32 mouse cellular contexts compared by ENCODE assay signal in genomic region chr7:43685088-43685487, GRCm38 (mm10). TPM values are rescaled to one million over a fixed set of nuclear protein-coding genes. Genes with fewer than 3 reads are reported as not detected.
DNase-seq lines count a peak whose midpoint lies in the region; ATAC-seq and TF ChIP-seq lines count a peak whose summit lies in the region.
"Had no signal": no experiment of that assay in that cellular context is flagged by ENCODE, and none has a peak within 500 bp of the region (broad histone marks: within the 10 kb centered on the region; RNA-seq: fewer than 3 reads in every experiment).

No protein-coding gene starts in this region.

- H3K27ac ChIP-seq in gastrocnemius, adult 2 months: peak overlapping the region; percentile 46; the same call in 1 of the 2 replicates
- no peak overlapping the region for H3K27ac ChIP-seq in heart, postnatal 0 days (ENCODE audit: low read depth)
- no peak overlapping the region for H3K27ac ChIP-seq in hindbrain, embryonic 10.5 days
- H3K27ac ChIP-seq: forebrain, embryonic 13.5 days; layer of hippocampus, adult 2 months; limb, embryonic 13.5 days; liver, embryonic 12.5 days had no signal

- 44% methylated on average over 7 of the region's 7 CpGs for WGBS in heart, postnatal 0 days
- WGBS in hindbrain, embryonic 10.5 days: 79% methylated on average over 7 of the region's 7 CpGs

- H3K9me3 ChIP-seq in heart, postnatal 0 days (replicated peaks; ENCODE audit: control insufficient read depth, low read length): no peaks in the 10 kb centered on the region
- peaks cover 2% of the 10 kb centered on the region; the same call in 1 of the 2 replicates for H3K9me3 ChIP-seq in hindbrain, embryonic 10.5 days
- H3K9me3 ChIP-seq: forebrain, embryonic 13.5 days; limb, embryonic 13.5 days; liver, embryonic 12.5 days had no signal

- H3K4me2 ChIP-seq in heart, postnatal 0 days (ENCODE audit: low read depth, low read length): no peak overlapping the region
- H3K4me2 ChIP-seq: forebrain, embryonic 13.5 days; heart, embryonic 11.5 days; limb, embryonic 13.5 days; liver, embryonic 12.5 days; lung, embryonic 14.5 days had no signal

- no peak for DNase-seq in gastrocnemius, adult 2 months
- no peak for DNase-seq in gastrocnemius, postnatal 10 days
- DNase-seq in heart, postnatal 0 days (ENCODE audit: low spot score): no peak
- DNase-seq in heart, postnatal 25 days (ENCODE audit: low spot score): no peak
- DNase-seq in lung, postnatal 10 days: peak; percentile 36
- DNase-seq in hindbrain, embryonic 10.5 days (ENCODE audit: low spot score): no peak
- DNase-seq in thymus, adult 18-20 months: no peak
- DNase-seq: adrenal gland, adult 8-10 months; cerebellum, adult 8-10 months; cerebellum, postnatal 36 days; kidney, postnatal 25 days; layer of hippocampus, postnatal 36 days; lung, embryonic 14.5 days; midbrain, embryonic 14.5 days; retina, postnatal 1 day; right cerebral cortex, postnatal 25 days; spleen, adult 18-20 months had no signal

- ATAC-seq in heart, postnatal 0 days (ENCODE audit: insufficient read depth, low read depth): peak; percentile 27; the same call in 1 of the 2 replicates
- ATAC-seq in inflammation-experienced regulatory T-cells, adult 6 months: no peak
- ATAC-seq: forebrain, embryonic 13.5 days; hindbrain, embryonic 16.5 days; intestine, postnatal 0 days; liver, embryonic 12.5 days had no signal

- no peak overlapping the region for H3K9ac ChIP-seq in heart, postnatal 0 days (replicated peaks; ENCODE audit: low read depth, low read length)
- H3K9ac ChIP-seq: forebrain, embryonic 13.5 days; limb, embryonic 13.5 days; liver, embryonic 12.5 days; lung, embryonic 14.5 days had no signal

- no peak overlapping the region; the same call in 1 of the 2 replicates for H3K4me3 ChIP-seq in gastrocnemius, adult 2 months
- H3K4me3 ChIP-seq in heart, postnatal 0 days (ENCODE audit: low read depth, low read length): no peak overlapping the region
- H3K4me3 ChIP-seq in hindbrain, embryonic 10.5 days: no peak overlapping the region
- H3K4me3 ChIP-seq: forebrain, embryonic 13.5 days; layer of hippocampus, adult 2 months; limb, embryonic 13.5 days; liver, embryonic 12.5 days had no signal

- no peak for TF ChIP-seq CTCF in gastrocnemius, adult 2 months (IDR thresholded peaks at IDR 0.05)
- TF ChIP-seq CTCF in heart, postnatal 0 days (IDR thresholded peaks at IDR 0.05; ENCODE audit: low read depth): no peak

- H3K36me3 ChIP-seq in heart, postnatal 0 days (replicated peaks; ENCODE audit: control insufficient read depth, insufficient read depth, low read length): no peaks in the 10 kb centered on the region
- no peaks in the 10 kb centered on the region for H3K36me3 ChIP-seq in hindbrain, embryonic 10.5 days
- H3K36me3 ChIP-seq: limb, embryonic 13.5 days; liver, embryonic 12.5 days had no signal

- no peaks in the 10 kb centered on the region for H3K4me1 ChIP-seq in heart, postnatal 0 days (ENCODE audit: control insufficient read depth, insufficient read depth)
- H3K4me1 ChIP-seq in hindbrain, embryonic 10.5 days (replicated peaks): no peaks in the 10 kb centered on the region
- H3K4me1 ChIP-seq: forebrain, embryonic 13.5 days; limb, embryonic 13.5 days had no signal

- intact Hi-C loops in gastrocnemius, adult 2 months (cut with DNase I): no loop called here
- intact Hi-C loops in heart, postnatal 25 days (cut with DNase I): no loop called here

- H3K27me3 ChIP-seq in heart, postnatal 0 days (ENCODE audit: control insufficient read depth, insufficient read depth, low read length): no peaks in the 10 kb centered on the region
- H3K27me3 ChIP-seq in hindbrain, embryonic 10.5 days (ENCODE audit: insufficient read depth, poor library complexity, severe bottlenecking): no peaks in the 10 kb centered on the region
- H3K27me3 ChIP-seq: forebrain, embryonic 13.5 days; limb, embryonic 13.5 days; liver, embryonic 12.5 days had no signal

- no peak for TF ChIP-seq EP300 in heart, postnatal 0 days (IDR thresholded peaks at IDR 0.05; ENCODE audit: low read depth)

RNA-seq across cellular contexts. Expression of gene Klk14, which starts 5.1 kb away (rescaled TPM):
- not detected for total RNA-seq in gastrocnemius, adult 2 months (2021)
- not detected for total RNA-seq in gastrocnemius, postnatal 10 days (2021)
- total RNA-seq in heart, postnatal 0 days (2014; rRNA removed; ENCODE audit: low replicate concordance): not detected in 2 replicates
- polyA plus RNA-seq in heart, postnatal 0 days (2015; fragmentation: Nextera tagmentation; extraction: Ambion mirVana): not detected in 2 replicates
- under 1 TPM; 0.28 to 0.34 TPM for total RNA-seq in heart, postnatal 25 days (2021)
- not detected in 2 replicates for polyA plus RNA-seq in hindbrain, embryonic 10.5 days (2016; fragmentation: Nextera tagmentation; extraction: Ambion mirVana)
- not detected for polyA plus RNA-seq in inflammation-experienced regulatory T-cells, adult 6 months (2017; shearing (Covaris generic))
- total RNA-seq: adrenal gland, adult 8-10 months; hematopoietic stem cell, adult 5-6 weeks; layer of hippocampus, adult 2 months; layer of hippocampus, postnatal 36 days; left cerebral cortex, postnatal 25 days; megakaryocyte-erythroid progenitor cell, adult 5-6 weeks had no signal
- polyA plus RNA-seq: forebrain, embryonic 13.5 days; heart, embryonic 11.5 days; hindbrain, embryonic 16.5 days; kidney, embryonic 14.5 days; limb, embryonic 13.5 days; liver, embryonic 12.5 days; lung, embryonic 14.5 days; midbrain, embryonic 14.5 days; neural tube, embryonic 11.5 days had no signal

RNA-seq across cellular contexts. Expression of gene Ctu1, which starts 13.3 kb away (rescaled TPM):
- total RNA-seq in gastrocnemius, adult 2 months (2021): 1 to 10 TPM; 1.8 to 2.9 TPM
- total RNA-seq in gastrocnemius, postnatal 10 days (2021): 1 to 10 TPM; 3.2 to 3.8 TPM
- total RNA-seq in heart, postnatal 0 days (2014; rRNA removed; ENCODE audit: low replicate concordance): 6.3 and 7.9 TPM in 2 replicates
- polyA plus RNA-seq in heart, postnatal 0 days (2015; fragmentation: Nextera tagmentation; extraction: Ambion mirVana): 3.6 and 3.9 TPM in 2 replicates
- 1 to 10 TPM; 3.2 to 3.8 TPM for total RNA-seq in heart, postnatal 25 days (2021)
- polyA plus RNA-seq in hindbrain, embryonic 10.5 days (2016; fragmentation: Nextera tagmentation; extraction: Ambion mirVana): 17.5 and 19.1 TPM in 2 replicates
- 1 to 10 TPM; 1.1 to 2.0 (median 1.3) TPM for polyA plus RNA-seq in inflammation-experienced regulatory T-cells, adult 6 months (2017; shearing (Covaris generic))

RNA-seq across cellular contexts. Expression of gene Siglece, which starts 25.1 kb away (rescaled TPM):
- total RNA-seq in gastrocnemius, adult 2 months (2021): 1 to 10 TPM in 1 of 2 experiments, under 1 TPM in 1; 0.26 to 1.0 TPM
- total RNA-seq in gastrocnemius, postnatal 10 days (2021): under 1 TPM; 0.45 to 0.59 TPM
- not detected in 2 replicates for total RNA-seq in heart, postnatal 0 days (2014; rRNA removed; ENCODE audit: low replicate concordance)
- polyA plus RNA-seq in heart, postnatal 0 days (2015; fragmentation: Nextera tagmentation; extraction: Ambion mirVana): 0.41 and 0.56 TPM in 2 replicates
- 1 to 10 TPM; 1.1 TPM for total RNA-seq in heart, postnatal 25 days (2021)
- 0.36 and 0.52 TPM in 2 replicates for polyA plus RNA-seq in hindbrain, embryonic 10.5 days (2016; fragmentation: Nextera tagmentation; extraction: Ambion mirVana)
- polyA plus RNA-seq in inflammation-experienced regulatory T-cells, adult 6 months (2017; shearing (Covaris generic)): under 1 TPM; 0.45 to 0.78 (median 0.51) TPM

RNA-seq across cellular contexts. Expression of gene Klk13, which starts 27.3 kb away (rescaled TPM):
- total RNA-seq in gastrocnemius, adult 2 months (2021): under 1 TPM in 1 of 2 experiments, not detected in 1; 0.22 TPM
- total RNA-seq in gastrocnemius, postnatal 10 days (2021): not detected
- not detected in 2 replicates for total RNA-seq in heart, postnatal 0 days (2014; rRNA removed; ENCODE audit: low replicate concordance)
- not detected in 2 replicates for polyA plus RNA-seq in heart, postnatal 0 days (2015; fragmentation: Nextera tagmentation; extraction: Ambion mirVana)
- total RNA-seq in heart, postnatal 25 days (2021): not detected
- polyA plus RNA-seq in hindbrain, embryonic 10.5 days (2016; fragmentation: Nextera tagmentation; extraction: Ambion mirVana): 0.24 and 0.31 TPM in 2 replicates
- polyA plus RNA-seq in inflammation-experienced regulatory T-cells, adult 6 months (2017; shearing (Covaris generic)): under 1 TPM in 1 of 3 experiments, not detected in 2; 0.38 TPM
- total RNA-seq: gastrocnemius, adult 8-10 months; hematopoietic stem cell, adult 5-6 weeks; layer of hippocampus, adult 2 months; layer of hippocampus, postnatal 36 days; left cerebral cortex, postnatal 25 days; megakaryocyte-erythroid progenitor cell, adult 5-6 weeks had no signal
- polyA plus RNA-seq: forebrain, embryonic 13.5 days; midbrain, embryonic 14.5 days; neural tube, embryonic 11.5 days had no signal

RNA-seq across cellular contexts. Expression of gene Ceacam18, which starts 50.6 kb away (rescaled TPM):
- total RNA-seq in gastrocnemius, adult 2 months (2021): not detected
- total RNA-seq in gastrocnemius, postnatal 10 days (2021): not detected
- not detected in 2 replicates for total RNA-seq in heart, postnatal 0 days (2014; rRNA removed; ENCODE audit: low replicate concordance)
- not detected in 2 replicates for polyA plus RNA-seq in heart, postnatal 0 days (2015; fragmentation: Nextera tagmentation; extraction: Ambion mirVana)
- not detected for total RNA-seq in heart, postnatal 25 days (2021)
- not detected in 2 replicates for polyA plus RNA-seq in hindbrain, embryonic 10.5 days (2016; fragmentation: Nextera tagmentation; extraction: Ambion mirVana)
- not detected for polyA plus RNA-seq in inflammation-experienced regulatory T-cells, adult 6 months (2017; shearing (Covaris generic))
- total RNA-seq: gastrocnemius, adult 8-10 months; hematopoietic stem cell, adult 5-6 weeks; layer of hippocampus, adult 2 months; left cerebral cortex, postnatal 25 days; megakaryocyte-erythroid progenitor cell, adult 5-6 weeks had no signal
- polyA plus RNA-seq: embryonic facial prominence, embryonic 14.5 days; forebrain, embryonic 13.5 days; heart, embryonic 11.5 days; kidney, embryonic 14.5 days; limb, embryonic 13.5 days; liver, embryonic 12.5 days; lung, embryonic 14.5 days; midbrain, embryonic 14.5 days; neural tube, embryonic 11.5 days had no signal
